Mouse (Mus musculus) thymus, postnatal 4 days (tissue): ENCODE data around the gene Fmo4.
A peak's percentile ranks its signal among the peaks of the same experiment; 100 is the strongest.

Source experiments
- DNase-seq: peaks from one replicate; pipeline ENCODE4 v3.0.0; 2021

Fmo4 gene

GRCm38 (mm10) chr1:162792306-162793044, 21.3 kb downstream of the Fmo4 start:
- DNase-seq, result no peak

- DNase-seq, result no peak
These were observed 28.6 kb downstream of the Fmo4 start for GRCm38 (mm10) chr1:162785222-162785621.

- no peak for DNase-seq
These were observed 30.0 kb downstream of the Fmo4 start for GRCm38 (mm10) chr1:162783669-162784248.

DNA sequence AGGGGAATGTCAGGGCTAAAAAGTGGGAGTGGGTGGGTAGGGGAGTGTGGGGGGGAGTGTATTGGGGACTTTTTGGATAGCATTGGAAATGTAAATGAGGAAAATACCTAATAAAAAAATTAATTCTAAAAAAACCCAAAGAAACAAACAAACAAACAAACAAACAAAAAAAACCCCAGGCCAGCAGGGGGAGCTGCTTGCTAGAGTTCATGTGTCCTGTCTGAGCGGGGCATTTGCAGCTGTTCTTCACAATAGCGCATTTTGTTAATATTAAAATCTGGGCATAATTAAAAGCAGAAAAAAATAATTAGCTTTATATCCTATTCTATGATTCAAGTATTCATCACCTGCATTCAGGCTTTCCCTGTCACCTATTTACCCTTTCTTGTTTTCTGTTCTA, 32.7 kb downstream of the Fmo4 start:
- DNase-seq, result peak; percentile 11

DNA sequence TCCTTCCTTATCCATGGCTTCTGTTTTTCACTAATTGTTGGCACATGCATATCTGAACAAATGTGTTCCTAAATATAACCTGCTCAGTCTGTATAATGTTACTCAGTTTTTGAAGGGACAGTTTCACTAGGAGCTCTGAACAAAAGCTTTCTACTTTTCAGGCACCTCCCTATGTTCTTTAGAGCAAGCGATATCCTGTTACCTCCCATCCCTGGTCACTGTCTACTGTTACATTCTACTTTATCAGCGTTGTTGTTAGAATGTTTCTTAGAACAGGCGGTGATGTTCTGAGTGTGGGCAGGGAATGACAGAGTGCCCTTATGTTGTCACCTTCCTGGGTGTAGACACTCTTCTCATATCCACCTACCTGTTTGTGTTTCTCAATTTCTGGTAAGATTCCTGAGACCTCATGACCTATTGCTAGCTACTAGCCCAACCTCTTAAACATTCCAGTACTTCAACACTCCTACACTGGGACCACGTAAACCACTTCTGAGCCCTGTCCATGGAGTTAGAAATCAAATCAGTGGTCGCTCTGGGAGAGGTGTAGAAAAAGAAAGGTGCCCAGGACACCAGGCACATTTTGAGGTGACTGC, 35.7 kb downstream of the Fmo4 start:
- no peak for DNase-seq

GRCm38 (mm10) chr1:162773661-162774060, 40.1 kb downstream of the Fmo4 start:
- no peak for DNase-seq

- DNase-seq, result no peak
These were observed 42.0 kb downstream of the Fmo4 start for GRCm38 (mm10) chr1:162771617-162772360.

DNA sequence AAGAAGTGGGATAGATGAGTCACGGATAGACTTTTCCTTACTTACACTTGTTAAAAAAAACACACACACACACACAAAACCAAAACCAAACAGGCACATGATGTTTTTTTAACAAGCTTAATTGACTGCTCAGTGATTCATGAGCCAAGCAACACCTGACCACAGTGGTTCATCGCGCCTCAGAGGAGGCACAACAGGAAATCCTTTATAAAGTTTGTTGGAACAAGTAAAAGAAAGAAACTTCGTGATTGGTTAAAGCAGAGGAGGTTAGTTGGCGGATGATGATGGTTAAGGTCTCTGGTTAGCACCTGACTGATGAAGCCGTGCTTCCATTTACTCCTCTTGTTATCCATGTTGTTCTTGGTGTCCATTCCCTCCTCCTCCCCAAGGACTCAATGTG, 61.8 kb downstream of the Fmo4 start:
- no peak for DNase-seq

GRCm38 (mm10) chr1:162749607-162750006, 64.2 kb downstream of the Fmo4 start:
- DNase-seq, result no peak

DNA sequence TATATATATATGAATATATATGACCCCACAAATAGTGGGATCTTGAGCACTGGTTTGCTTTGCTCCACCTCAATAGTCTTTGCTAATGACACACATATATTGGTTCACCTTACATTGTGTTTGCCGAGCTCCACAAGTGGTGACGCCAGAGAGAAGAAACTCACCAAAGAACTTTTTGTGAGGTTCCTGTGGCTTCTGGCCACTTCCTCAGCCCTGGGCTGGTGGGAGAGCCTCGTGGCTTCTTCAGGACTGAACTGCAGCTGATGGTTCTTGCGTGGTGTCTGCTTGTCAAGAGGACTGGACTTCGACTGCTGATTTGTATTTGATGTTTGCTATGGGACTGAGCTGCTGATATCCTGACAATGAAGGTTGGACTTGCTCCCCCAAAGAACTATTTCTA, 65.0 kb downstream of the Fmo4 start:
- DNase-seq, result no peak
